12 mouse cellular contexts compared by ENCODE assay signal in genomic region chr11:61706232-61706631, GRCm38 (mm10).
"Had no signal": no experiment of that assay in that cellular context is flagged by ENCODE, and none has a peak within 500 bp of the region (broad histone marks: within the 10 kb centered on the region; RNA-seq: fewer than 3 reads in every experiment).

No protein-coding gene starts in this region.

- DNase-seq: left cerebral cortex, postnatal 4 days; liver; liver, embryonic 13.5 days; liver, postnatal 0 days; lung, adult 18-20 months; lung, adult 2 months; lung, embryonic 14.5 days; lung, postnatal 10 days; lung, postnatal 14 days; lung, postnatal 36 days; lung, postnatal 4 days; midbrain, embryonic 14.5 days had no signal
